Mouse (Mus musculus) kidney, adult 2 months (tissue): ENCODE data around the gene Iglon5.

ENCODE experiments used
- CTCF ChIP-seq: fragments of 200-500 bp; conservative IDR thresholded peaks from 2 replicates; pipeline ENCODE4 v1.5.1; 2011; ENCODE audit warnings: low read depth, mild to moderate bottlenecking, control low read depth, low read length, moderate library complexity, mixed read lengths; ENCODE audit not compliant: insufficient read depth, insufficient read length
- POLR2A ChIP-seq: fragments of 200-500 bp; IDR thresholded peaks from one replicate; pipeline ENCODE4 v1.6.1; 2011; ENCODE audit warnings: low read depth, low read length, control low read depth

DNA sequence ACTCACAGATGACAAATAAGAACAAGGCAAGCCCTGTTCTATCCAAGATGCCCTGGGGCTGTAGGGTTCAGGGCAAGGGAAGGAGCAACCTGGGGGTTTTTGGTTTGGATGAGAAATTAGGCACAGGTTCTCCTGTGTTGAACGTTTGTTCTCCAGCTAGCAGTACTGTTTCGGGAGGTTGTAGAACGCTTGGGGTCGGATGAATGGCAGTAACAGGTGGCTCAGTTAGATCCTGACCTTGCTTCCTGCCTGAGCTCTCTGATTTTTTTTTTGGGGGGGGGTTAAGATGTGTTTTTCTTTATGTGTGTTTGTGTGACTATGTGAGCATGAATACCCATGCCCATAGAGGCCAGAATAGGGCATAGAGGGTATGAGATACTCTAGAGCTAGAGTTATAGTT is 22.6 kb upstream of the Iglon5 start:
- TF ChIP-seq CTCF (no peak), POLR2A (no peak)
